Mouse (Mus musculus): ENCODE measurements around the gene Gm10309.
A peak's percentile ranks its signal among the peaks of the same experiment; 100 is the strongest.

The Gm10309 gene

DNA sequence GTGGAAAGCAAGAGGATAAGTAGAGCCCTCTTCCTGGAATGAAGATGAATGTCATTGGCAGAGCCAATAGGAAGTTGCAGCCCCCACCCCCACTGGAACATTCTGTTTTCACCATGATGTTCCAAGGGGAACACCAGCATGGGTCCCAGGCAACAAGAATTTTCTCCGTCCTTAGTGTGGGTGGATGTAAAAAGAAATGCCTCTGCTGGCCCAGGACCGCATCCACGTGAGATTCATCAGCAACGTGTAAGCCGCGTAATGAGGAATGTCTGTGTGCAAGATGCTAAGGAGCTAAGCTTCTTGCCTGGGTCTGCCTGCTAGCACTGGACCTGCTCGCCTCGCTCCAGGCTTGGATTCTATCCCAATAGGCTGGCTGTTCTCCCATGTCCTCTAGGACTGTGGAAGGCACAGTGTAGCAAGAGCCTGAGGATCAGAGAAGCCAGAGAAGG, at the start of gene Gm10309:
Gene Gm10309, minus strand, starts transcription at position 50 of the 449 bp plus-strand sequence.
- peak; percentile 38 for DNase-seq

DNA sequence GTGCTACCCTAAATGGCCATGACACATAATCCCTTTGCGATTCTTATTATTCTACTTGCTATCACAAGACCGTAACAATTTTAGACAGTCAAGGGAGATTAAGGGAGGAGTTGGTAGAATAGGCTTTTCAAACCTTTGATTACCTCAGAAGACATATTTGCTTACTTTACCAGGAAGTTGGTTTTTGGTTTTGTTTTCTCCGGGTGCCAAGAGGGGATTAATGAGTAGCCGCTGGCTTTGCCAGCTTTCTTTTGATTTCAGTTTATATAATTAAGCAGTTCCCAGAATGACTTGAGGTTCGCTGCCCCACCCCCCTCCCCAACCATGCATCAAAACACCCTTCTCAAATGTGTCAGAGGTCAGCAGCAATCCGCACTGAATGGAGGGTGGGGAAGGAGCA, 47.0 kb upstream of the Gm10309 start:
- DNase-seq, result no peak

DNA sequence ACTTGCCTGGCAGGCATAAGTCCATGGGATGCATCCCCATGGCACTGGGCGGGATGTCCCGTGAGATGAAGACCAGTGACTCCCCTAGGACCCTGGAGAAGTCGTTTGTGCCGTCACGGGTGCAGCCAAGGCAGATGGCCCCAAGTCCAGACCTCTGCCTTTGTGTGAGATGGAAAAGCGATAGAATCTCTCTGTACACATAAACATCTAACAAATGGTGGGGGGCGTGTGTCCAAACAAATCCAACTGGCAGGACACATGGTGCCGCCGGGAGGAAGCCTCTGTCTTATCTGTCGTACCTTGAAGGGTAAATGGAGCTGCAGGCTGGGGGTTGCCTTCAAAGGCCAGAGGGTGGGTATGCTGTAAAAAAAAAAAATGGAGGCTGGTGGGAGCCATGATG, 46.5 kb upstream of the Gm10309 start:
- DNase-seq, result no peak

DNA sequence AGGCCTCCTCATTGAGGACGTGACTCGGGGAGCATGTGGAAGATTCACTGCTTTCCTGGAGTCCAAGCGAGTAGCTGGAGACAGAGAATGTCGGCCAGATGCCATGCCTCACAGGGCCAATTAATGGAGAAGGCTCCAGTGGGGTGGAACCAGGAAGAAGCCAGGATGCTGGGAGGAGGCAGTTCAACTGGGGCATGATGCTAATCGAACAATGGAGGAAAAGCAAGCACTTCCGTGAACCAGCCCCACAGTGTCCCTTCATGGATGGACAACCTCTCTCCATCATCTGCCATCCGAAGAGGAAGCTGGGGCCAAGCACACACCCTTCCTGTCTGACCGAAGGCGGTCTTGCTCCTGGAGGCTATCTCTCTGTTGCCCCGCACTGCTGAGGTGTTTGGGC, 44.1 kb upstream of the Gm10309 start:
- peak; percentile 55 for DNase-seq

DNA sequence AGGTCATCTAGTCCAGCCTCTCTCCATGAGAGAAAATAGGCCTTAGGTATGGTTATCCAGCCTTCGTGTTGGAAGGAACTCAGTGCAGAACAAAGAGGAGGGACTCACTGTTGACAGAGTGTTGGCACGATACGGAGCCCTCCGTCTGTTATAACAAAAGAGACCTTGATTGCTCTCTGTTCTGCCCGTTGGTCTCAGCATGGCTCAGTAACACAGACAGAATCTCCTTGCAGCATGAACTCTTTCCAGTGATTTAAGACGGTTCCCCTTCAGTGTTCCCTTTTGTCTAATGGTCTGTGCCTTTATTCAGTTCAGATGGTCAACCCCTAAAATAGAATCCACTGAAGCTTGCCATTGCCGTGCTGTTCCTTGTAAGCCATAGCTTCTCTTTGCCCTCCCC, 41.5 kb upstream of the Gm10309 start:
- no peak for DNase-seq

DNA sequence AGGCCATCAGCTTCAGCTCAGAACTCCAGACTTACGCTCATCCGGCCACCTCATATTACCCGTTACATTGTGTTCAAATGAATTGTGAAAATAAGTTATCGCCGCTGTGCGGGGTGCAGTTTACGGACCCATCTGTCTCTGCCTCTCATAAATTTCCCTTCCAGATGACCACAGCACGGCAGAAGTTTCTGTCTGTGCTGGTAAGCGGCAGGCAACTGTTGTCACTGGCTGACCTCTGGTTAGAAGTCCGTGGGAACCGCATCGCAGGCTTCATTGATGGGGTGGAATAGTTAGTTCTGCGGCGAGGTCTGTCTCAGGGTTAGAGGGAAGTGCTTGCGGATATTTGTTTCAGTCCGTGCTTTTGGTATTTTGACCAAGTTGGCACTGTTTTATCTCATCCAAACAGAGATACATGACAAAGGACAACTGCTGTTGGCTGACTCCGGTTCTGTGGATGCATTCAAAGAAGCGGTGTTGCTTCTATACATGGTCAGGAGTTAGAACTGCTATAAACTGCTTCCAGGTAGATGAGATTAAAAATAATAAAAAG, 34.9 kb upstream of the Gm10309 start:
- peak; percentile 69 for DNase-seq

DNA sequence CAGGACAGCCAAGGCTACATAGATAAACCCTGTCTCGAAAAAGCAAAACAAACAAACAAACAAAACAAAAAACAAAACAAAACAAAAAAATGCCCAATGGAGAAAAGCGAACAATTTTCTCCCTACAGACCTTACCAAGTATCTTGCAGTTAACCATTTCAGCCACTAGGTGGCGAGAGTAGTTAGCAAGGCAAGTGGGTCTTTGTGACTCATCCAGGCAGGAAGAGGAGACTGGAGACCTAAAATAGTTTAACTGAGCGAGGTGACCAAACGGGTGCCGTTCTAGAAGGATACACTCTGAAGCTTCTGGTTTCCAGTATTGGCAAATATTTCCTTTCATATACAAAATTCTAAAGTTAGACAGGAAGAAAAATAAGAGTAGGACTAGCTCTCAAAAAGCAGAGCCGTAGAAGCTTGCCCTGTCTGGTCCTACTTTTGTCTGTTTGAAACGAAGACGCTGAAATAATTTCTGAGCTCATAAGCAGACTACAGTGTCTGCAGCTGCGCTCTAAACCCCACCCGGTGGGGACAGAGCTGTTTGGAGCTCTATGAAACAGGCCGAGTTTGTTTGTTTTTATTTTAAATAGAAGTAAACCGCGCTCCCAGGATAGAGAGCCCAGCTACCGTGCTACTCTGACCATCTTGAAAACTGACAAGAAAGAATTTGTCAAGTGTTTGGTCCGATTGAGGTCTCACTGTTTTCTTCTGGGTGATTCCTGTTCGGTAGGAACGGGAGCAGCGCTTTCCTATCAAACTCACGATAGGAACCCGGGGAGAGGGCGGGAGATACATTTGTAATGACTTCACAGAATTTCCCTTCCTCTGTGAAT, 31.0 kb upstream of the Gm10309 start:
- peak; percentile 91 for DNase-seq

DNA sequence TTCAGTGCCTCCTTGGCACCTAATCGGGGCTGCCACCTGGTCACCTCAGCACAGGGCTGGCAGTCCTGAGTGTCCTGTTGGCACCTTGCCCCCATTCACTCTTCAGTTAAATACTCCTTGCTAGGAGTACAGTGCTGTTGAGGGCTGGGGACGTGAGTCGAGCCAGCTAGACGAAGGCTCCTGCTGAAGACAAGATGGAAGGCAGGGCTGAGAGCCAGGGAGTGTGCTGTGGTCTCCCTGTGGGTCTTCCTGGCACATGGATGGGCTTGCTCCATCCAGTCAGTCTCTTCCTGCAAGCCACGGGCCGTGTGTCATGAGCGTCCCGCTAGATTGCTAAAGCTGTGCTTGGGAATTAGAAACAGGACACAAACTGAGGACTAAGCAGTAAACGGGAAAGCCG, 30.1 kb upstream of the Gm10309 start:
- peak; percentile 54 for DNase-seq

DNA sequence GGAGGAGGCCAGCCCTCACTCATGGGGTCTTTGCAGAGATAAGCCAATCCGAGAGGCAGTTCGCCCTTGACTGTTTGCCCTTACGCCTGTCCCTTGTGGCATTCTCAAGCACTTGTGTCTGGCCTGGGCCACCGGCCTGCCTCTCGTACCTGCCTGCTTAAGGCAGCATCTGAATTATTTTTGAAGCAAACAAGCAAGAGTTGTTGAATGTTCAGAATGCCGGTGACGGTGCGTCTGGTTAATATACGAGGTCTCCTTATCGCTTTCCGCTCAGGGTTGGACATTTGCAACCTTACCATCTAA, 28.5 kb upstream of the Gm10309 start:
- no peak for DNase-seq

DNA sequence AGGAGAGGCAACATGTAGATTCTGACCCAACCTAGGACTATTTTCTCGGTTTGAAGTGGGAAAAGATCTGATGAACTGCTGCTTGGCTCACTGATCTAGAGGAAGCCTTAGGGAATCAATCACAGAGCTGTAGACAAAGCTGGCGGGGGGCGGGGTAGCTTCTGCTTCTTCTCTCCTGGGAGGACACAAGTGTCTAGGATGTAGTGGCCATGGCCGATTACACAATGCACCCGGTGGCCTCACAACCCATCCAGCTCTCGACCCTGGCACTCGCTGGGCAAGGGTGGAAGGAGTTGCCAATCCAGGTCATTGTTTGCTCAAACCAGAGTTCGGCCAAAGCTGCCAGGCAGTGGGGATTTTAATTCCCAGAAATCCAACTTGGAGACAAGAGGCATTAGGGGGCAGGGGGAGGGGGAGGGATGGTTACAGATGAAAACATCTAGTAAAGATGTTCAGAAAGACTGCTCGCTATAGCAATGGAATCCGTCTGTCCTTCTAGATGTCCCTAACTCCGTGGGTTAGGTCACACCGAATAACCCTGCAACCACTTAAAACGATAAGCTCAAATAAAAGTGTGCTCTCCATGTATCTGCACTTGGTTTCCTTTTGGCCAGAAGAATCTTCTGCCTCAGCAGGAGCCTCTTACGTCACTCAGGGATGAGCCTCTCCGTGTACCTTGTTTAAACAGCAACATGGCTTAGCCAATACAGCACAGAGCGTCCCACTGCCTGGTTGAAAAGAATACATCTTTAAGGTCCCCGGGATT, 27.9 kb upstream of the Gm10309 start:
- peak; percentile 28 for DNase-seq

DNA sequence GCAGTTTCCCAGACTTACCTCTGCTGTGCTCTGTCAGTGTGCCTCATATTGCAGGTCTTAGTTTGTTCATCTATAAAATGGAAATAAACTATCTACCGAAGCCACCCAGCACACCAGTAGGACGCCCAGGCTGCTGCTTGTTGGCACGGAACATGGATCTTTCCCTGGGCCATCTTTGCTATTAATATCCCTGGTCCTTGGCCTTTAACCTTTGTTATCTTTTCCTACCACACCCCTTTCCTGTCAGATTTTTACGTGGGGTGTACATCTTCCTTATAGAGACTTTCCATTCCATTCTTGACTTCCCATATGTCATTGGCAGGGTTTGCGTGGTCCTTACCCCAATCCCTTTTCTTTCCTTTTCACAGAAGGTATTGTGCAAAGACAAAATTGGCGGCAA, 26.2 kb upstream of the Gm10309 start:
- no peak for DNase-seq

DNA sequence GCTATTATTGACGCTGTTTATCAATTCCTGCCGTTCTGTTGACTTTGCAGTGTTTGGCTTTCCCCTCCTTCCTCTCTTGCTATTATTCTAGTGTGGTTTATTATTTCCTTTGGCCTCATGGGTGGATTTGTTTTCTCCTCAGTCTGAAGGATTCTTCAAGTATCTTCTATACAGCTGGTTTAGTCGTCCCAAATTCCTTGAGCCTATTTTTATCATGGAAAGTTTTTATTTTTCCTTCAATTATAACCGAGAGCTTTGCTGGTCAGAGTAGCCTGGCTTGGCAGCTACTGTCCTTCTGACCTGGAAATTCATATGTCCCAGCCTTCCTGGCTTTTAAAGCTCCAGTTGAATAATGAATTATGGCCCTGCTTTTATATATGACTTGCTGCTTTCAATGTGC, 24.4 kb upstream of the Gm10309 start:
- DNase-seq, result peak; percentile 48

DNA sequence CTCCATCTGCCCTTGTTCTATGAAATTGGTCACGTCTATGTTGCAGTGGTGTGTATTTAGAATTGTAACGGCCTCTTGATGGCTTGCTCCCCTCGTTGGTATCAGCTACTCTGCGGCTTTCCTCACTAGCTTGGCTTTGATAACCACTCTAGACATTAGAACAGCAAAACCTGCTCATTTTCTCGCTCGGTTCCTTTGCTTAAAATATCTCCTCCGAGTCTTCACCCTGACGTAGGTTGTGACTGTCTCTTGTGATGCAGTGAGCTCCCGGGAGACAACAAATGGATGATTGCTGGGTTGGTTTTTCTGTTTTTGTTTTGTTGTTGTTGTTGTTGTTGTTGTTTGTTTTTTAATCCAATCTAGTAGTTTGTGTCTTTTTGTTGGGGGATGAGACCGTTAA, 24.0 kb upstream of the Gm10309 start:
- DNase-seq, result no peak

DNA sequence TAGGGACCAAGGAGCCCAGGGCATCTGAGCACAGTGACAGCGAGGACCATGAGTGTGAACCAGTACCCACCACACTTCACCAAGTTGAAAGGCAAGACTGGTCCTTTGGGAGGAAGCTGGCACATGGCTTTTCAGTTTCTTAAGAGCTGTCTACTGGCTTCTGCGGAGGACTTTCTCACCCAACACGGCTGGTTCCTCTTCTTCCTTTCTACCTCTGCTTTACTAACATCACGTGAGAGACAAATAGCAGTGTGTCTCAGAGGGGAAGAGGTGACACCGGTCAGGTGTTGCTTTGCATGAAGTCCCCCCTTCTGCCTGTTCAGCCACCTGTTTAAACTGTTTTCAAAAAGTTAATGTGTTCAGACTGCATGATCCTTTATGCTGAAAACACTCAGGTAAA, 22.3 kb upstream of the Gm10309 start:
- DNase-seq, result no peak

DNA sequence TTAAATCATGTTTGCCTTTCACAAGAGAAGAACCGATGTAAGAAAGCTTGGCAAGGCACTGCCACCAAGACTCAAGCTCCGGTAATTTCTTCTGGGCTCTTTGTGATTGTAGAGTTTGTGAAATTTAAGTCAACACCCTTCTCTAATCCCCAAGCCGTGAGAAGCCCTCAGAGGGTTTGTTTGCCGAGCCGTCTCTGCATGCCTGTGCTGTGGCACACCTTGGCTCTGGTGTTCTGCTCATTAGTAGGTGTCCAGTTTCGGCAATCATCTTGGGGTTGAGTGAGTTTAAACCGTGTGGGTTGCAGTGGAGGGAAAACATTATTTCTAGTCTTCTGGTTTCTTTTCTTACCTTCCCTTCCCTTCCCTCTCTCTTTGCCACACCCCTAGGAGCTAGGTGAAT, 21.0 kb upstream of the Gm10309 start:
- no peak for DNase-seq

DNA sequence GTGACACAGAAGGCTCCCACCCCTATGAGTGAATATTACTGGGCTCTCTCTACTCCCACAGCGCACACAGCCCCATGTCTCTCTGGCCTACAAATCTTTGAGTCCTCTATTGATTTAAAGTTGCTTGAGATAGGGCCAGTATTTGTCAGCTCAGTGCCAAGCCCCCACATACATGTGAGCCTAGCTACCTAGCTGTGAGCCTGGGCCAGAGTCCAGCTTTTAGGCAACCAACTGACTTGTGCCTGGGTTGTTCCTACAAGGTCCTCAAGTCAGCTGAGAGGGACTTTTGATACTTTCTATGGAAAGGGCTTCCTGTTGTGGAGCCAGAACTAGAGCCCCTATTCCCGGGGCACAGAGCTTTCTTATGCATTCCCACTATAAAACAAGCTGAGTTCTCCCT, 20.0 kb upstream of the Gm10309 start:
- no peak for DNase-seq

DNA sequence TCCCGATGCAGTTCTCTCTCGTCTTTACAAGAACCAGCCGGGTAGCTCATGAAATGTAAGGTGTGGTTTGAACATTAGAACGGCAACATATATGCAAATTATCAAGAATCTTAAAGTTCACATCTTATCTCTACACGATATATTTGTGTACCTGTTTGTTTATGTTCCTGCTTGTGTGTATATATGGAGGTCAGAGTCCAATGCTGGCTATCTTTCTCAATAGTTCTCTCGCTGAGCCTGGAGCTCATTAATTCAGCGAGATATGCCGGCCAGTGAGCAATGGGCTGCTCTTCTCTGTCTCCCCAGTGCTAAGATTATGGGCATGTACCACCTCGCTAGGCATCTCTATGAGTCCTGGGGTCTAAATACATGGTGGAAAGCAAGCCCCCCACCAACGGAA, 18.8 kb upstream of the Gm10309 start:
- DNase-seq, result no peak

DNA sequence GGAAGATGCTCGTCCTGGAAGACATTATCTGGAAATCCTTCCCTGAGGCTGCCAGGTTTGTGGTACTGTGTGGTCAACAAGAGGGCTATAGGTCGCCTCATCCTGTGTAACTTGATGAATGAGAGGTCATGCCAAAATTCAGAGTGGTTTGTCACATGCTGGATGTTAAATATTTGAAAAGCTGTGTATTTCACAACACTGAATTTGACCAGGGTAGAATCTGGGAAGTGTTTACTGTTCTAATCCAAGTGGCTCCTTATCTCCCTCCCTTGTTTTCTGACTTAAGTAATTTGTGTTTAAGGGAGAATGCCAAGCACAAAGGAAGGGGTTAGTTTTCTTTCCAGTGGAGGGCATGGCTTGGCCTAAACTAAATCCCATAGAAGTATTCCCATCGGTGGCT, 18.3 kb upstream of the Gm10309 start:
- DNase-seq, result no peak

DNA sequence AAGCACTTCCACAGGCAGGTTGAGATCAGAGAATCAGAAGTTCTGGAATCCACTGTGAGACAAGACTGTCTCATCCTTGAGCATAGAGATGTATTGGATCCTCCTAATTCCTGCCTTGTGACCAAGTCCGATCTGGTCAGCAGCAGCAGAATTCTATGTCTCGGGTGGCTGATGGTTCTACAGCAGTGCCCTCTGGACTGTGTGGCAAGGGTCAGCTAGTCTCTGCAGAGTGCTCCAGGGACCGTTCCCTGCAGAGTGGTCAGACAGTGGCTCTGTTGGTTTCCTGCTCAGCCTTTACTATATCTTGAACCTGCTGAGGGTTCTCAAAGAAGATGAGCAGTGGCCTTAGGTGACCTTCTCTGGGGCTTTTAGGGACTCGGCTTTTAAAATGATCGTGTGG, 17.6 kb upstream of the Gm10309 start:
- no peak for DNase-seq

DNA sequence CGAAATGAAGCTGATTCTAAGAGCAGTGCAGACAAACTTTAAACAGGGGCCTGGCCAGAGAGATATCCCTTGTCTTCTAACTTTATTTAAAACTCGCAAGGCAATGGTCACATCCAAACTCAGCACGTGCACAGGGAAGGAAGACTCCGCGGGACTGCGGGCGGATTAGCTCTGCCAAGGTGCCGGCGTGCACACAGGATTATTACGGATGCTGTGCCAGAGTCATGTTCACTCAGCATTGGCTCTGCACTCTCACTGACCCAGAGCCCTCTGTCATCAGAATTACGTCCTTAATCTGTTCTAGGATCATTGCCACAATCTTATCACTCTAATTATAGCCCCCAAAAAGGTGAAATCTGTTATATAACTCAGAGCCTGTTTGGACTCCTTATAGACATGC, 16.2 kb upstream of the Gm10309 start:
- DNase-seq, result no peak

DNA sequence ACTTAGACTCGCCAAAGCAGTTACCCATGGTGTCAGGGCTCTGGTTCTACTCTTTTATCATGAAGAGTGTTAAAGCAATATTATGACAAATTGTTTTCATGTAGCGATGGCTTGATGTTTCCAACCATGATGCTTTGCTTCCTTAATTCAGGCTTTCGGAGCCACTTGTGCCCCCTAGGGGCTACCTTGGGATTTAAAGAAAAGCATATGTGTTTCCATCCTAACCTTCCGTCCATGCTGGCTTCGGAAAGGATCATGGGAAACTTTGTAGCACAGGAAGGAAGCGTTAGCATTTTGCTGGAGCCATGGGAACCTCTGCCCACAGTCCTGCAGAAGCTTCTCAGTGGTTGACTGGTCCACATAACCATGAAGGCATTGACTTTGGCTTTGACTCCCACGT, 13.6 kb upstream of the Gm10309 start:
- no peak for DNase-seq

DNA sequence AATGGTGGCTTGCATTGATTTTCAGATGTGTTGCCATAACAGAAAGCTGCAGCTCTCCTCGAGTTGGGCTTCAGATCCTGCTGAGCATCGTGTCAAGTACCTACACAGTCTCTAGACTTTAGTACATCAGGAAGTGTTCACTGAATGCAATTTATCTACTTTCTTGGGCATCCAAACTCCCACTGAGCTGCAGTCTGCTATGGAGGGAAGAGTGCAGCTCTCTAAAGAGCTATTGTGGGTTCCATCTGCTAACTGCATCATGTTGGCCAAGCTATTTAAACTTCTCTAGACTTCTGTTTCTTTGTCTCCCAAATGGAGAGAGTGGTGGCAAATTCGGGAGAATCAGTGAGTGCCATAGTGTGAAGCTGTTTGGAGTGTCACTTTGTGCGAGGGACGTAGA, 11.6 kb upstream of the Gm10309 start:
- DNase-seq, result no peak

DNA sequence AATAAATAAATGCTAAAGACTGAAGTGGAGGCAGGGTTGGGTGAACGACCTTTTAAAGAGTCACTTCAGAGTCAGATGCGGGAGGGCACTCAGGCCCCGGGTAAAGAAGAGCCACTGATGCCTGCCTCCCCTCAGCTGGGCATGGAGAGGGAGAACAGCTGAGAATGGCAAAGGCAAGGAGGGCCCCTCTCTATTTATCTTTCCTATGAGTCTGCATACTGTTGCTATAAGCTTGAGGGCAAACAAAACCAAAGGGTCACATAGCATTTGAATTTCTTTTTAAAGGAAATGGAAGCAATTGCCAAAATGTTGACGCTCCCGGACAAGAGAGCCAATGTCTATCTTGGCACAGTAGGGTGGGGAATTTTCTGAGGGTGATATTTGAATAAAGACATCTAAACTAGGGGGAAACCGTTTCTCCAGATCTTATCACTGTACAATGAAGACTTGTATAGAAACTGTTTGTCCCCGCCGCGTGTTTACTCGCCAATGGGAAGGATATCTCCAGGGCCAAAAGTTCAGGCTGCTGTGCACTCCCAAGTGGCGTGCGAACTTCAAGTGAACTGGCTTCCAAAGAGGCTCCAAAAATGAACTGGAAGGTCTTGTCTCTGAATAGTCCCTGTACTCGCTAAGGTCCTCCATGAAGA, 10.1 kb upstream of the Gm10309 start:
- no peak for DNase-seq

DNA sequence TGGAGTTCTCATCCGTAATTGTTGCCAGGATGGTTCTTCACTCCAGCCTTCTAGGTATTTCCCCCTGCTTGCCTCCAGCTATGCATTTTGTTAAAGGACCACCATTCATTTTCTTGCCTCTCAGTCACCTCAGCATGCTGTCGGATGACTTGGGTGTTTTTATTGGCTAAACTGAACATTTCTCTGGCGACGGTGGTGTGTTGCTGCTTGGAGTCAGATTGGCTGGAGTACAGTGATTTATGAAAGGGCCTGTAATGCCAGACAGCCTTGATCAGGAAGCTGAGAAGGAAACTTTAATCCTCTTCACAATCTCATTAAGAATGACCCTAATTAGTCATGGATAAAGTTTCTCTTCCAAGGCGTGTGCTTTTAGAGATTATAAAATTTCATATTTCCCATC, 4.8 kb upstream of the Gm10309 start:
- peak; percentile 39 for DNase-seq
